Mouse (Mus musculus): ENCODE results near the gene Cd2ap. TPM values are rescaled to one million over a fixed set of nuclear protein-coding genes. Genes with fewer than 3 reads are reported as not detected.
"Not testable (repeated sequence)": the region's sequence is repeated elsewhere in the genome, so short reads cannot be mapped to it uniquely, and the experiment has no call there.

Gene Cd2ap
- polyA plus RNA-seq, 2 experiments, result 27.8 to 30.9 TPM

DNA sequence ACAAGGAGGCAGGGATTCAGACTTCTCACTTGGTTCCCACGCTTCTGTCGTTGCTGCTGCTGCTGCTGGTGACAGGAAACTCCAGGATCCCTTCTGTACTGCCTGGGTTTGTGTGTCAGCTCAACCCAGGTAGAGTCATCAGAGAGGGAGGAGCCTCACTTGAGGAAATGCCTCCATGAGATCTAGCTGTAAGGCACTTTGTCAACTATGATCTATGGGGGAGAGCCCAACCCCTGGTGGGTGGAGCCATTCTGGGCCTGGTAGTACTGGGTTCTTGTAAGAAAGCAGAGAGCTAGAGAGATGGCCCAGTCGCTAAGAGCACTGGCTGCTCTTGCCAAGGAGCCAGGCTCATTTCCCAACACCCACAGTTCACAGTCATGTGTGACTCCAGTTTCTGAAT is 34.0 kb upstream of the Cd2ap start:
- Histone ChIP-seq H3K27ac (replicated peaks; ENCODE audit: low read depth, low read length) (no peak overlapping the region), H3K4me3 (replicated peaks; ENCODE audit: low read length) (no peak overlapping the region), H3K9me3 (ENCODE audit: control insufficient read depth, low read length) (no peaks in the 10 kb centered on the region), H3K4me1 (ENCODE audit: control insufficient read depth, insufficient read depth, low read length) (no peaks in the 10 kb centered on the region), H3K36me3 (ENCODE audit: control insufficient read depth, insufficient read depth, low read length) (no peaks in the 10 kb centered on the region), H3K4me2 (replicated peaks; ENCODE audit: low read depth, low read length, severe bottlenecking) (no peak overlapping the region), H3K9ac (ENCODE audit: low read depth, low read length, severe bottlenecking) (no peak overlapping the region), H3K27me3 (ENCODE audit: control insufficient read depth, insufficient read depth, low read length) (no peaks in the 10 kb centered on the region)
- no peak for TF ChIP-seq POLR2A (IDR thresholded peaks at IDR 0.05; ENCODE audit: borderline replicate concordance, extremely low read depth, insufficient read depth, insufficient read length)
- no peak for DNase-seq (ENCODE audit: low spot score)
- no peak for ATAC-seq (ENCODE audit: low FRiP score, low read depth)
- 75% methylated on average over 3 of the region's 3 CpGs for WGBS

DNA sequence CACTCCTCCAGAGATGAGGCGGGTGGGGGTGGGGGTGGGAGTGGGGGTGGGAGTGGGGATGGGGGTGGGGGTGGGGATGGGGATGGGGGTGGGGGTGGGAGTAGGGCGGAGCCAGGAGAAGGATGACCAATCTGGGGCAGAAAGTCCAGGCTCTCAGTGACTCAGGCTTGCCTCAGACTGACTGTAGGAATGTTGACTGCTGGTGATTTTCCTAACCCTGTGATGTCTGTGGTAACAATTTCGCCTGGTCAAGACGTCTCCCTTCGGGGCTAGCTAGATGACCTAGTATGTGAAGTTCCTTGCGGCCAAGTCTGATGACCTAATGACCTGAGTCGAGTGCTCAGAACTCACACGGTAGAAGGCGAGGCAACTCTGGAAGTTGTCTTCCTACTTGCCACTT is 32.9 kb upstream of the Cd2ap start:
- no peak for TF ChIP-seq POLR2A (IDR thresholded peaks at IDR 0.05; ENCODE audit: borderline replicate concordance, extremely low read depth, insufficient read depth, insufficient read length)
- Histone ChIP-seq H3K4me1 (ENCODE audit: control insufficient read depth, insufficient read depth, low read length) (no peaks in the 10 kb centered on the region), H3K27me3 (ENCODE audit: control insufficient read depth, insufficient read depth, low read length) (no peaks in the 10 kb centered on the region), H3K4me2 (replicated peaks; ENCODE audit: low read depth, low read length, severe bottlenecking) (no peak overlapping the region), H3K9ac (ENCODE audit: low read depth, low read length, severe bottlenecking) (no peak overlapping the region), H3K27ac (replicated peaks; ENCODE audit: low read depth, low read length) (no peak overlapping the region), H3K36me3 (ENCODE audit: control insufficient read depth, insufficient read depth, low read length) (no peaks in the 10 kb centered on the region), H3K9me3 (ENCODE audit: control insufficient read depth, low read length) (no peaks in the 10 kb centered on the region), H3K4me3 (replicated peaks; ENCODE audit: low read length) (no peak overlapping the region)
- no peak for DNase-seq (ENCODE audit: low spot score)
- WGBS, result 67% methylated on average over 9 of the region's 9 CpGs
- no peak for ATAC-seq (ENCODE audit: low FRiP score, low read depth)

DNA sequence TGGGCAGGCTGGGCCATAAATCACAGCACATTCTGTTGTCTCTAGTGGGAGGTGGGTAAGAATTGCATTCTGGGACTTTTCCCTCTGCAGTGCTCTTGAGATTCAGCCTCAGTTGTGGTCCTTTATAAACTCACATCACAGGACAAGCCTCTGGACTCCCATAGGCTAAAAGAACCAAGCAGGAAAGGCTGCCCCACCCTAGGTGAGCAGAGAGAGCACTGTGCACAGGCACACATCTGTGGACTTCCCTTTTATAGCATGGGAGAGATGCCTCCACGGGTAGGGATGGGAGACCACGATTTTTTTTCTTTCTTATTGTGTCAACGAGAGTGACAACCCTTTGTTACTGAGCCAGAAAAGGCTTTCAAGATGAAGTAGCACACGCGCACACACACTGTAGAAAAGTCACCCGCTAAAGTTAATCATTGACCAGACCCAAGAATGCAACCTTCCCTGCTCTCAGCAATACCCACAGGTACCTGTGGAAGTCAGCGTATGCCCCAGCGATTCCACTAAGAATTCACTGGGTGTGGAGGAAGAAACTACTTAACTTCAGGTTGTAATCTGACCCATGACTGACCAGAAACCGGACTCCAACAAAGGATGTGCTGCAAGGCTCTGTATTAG is 32.4 kb upstream of the Cd2ap start:
- Histone ChIP-seq H3K9ac (ENCODE audit: low read depth, low read length, severe bottlenecking) (no peak overlapping the region), H3K4me2 (replicated peaks; ENCODE audit: low read depth, low read length, severe bottlenecking) (no peak overlapping the region), H3K9me3 (ENCODE audit: control insufficient read depth, low read length) (no peaks in the 10 kb centered on the region), H3K36me3 (ENCODE audit: control insufficient read depth, insufficient read depth, low read length) (no peaks in the 10 kb centered on the region), H3K4me3 (replicated peaks; ENCODE audit: low read length) (no peak overlapping the region), H3K27me3 (ENCODE audit: control insufficient read depth, insufficient read depth, low read length) (no peaks in the 10 kb centered on the region), H3K4me1 (ENCODE audit: control insufficient read depth, insufficient read depth, low read length) (no peaks in the 10 kb centered on the region), H3K27ac (replicated peaks; ENCODE audit: low read depth, low read length) (no peak overlapping the region)
- DNase-seq (ENCODE audit: low spot score), result no peak
- 71% methylated on average over 9 of the region's 9 CpGs for WGBS
- ATAC-seq (ENCODE audit: low FRiP score, low read depth), result no peak
- TF ChIP-seq POLR2A (IDR thresholded peaks at IDR 0.05; ENCODE audit: borderline replicate concordance, extremely low read depth, insufficient read depth, insufficient read length), result no peak

DNA sequence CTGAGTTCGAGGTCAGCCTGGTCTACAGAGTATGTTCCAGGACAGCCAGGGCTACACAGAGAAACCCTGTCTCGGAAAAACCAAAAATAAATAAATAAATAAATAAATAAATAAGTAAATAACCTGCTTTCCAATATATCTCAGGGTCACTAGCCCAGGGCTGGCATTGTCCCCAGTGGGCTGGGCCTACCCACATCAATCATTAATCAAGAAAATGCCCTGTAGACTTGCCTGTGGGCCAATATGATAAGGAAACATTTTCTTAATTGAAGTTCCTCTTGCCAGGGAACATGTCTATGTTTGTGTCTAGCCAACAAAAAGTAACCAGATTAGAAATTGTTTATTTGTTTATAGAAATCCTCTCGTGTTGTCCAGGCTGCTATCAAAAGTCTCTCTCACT is 31.7 kb upstream of the Cd2ap start:
- H3K4me1 ChIP-seq (ENCODE audit: control insufficient read depth, insufficient read depth, low read length), result no peaks in the 10 kb centered on the region
- no peaks in the 10 kb centered on the region for H3K36me3 ChIP-seq (ENCODE audit: control insufficient read depth, insufficient read depth, low read length)
- H3K9ac ChIP-seq (ENCODE audit: low read depth, low read length, severe bottlenecking), result no peak overlapping the region
- no peak overlapping the region for H3K4me3 ChIP-seq (replicated peaks; ENCODE audit: low read length)
- H3K4me2 ChIP-seq (replicated peaks; ENCODE audit: low read depth, low read length, severe bottlenecking), result no peak overlapping the region
- H3K9me3 ChIP-seq (ENCODE audit: control insufficient read depth, low read length), result no peaks in the 10 kb centered on the region
- TF ChIP-seq POLR2A (IDR thresholded peaks at IDR 0.05; ENCODE audit: borderline replicate concordance, extremely low read depth, insufficient read depth, insufficient read length), result no peak
- DNase-seq (ENCODE audit: low spot score) (no peak), ATAC-seq (ENCODE audit: low FRiP score, low read depth) (no peak)
- no peak overlapping the region for H3K27ac ChIP-seq (replicated peaks; ENCODE audit: low read depth, low read length)
- H3K27me3 ChIP-seq (ENCODE audit: control insufficient read depth, insufficient read depth, low read length), result no peaks in the 10 kb centered on the region
- 86% methylated on average over 3 of the region's 3 CpGs for WGBS

DNA sequence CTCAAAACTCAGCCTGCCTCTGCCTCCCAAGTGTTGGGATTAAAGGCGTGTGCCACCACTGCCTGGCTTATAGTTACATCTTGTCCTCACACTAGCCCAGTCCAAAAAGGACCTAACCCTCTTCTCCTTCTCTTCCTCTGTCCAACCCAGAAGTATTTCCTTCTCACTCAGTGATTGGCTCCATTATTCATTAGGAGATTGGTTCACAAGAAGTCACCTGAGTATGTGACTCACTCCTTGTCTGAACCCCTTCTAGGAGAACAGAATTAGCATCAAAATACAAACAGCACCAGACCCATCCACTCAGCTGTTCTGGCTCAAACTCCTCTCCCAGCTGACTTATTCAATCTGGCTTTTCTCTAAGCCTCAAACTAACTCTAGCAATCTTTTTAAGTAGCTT is 30.0 kb upstream of the Cd2ap start:
- WGBS, result 89% methylated on average over 1 of the region's 1 CpGs
- H3K9ac ChIP-seq (ENCODE audit: low read depth, low read length, severe bottlenecking), result not testable (repeated sequence)

DNA sequence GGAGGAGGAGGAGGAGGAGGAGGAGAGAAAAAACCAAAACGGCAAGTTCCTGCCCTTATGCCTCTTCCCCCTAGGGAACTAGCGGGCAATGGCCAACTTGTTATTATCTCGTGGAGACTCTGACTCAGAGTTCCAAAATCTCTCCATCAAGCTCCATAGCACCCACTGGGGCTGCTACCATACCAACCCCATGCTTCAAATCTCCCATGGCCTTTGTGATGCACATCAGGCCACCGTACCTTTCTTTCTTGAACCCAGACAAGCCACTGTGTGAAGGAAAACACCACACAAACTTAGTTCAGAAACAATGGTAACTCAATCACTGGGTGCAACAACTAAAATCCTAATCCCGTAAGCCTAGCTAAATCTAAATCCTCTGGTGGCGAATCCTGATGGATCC is 29.5 kb upstream of the Cd2ap start:
- WGBS, result 79% methylated on average over 5 of the region's 6 CpGs
- H3K27ac ChIP-seq (replicated peaks; ENCODE audit: low read depth, low read length), result no peak overlapping the region
- H3K4me2 ChIP-seq (replicated peaks; ENCODE audit: low read depth, low read length, severe bottlenecking), result no peak overlapping the region
- H3K9ac ChIP-seq (ENCODE audit: low read depth, low read length, severe bottlenecking), result no peak overlapping the region
- H3K4me1 ChIP-seq (ENCODE audit: control insufficient read depth, insufficient read depth, low read length), result no peaks in the 10 kb centered on the region
- DNase-seq (ENCODE audit: low spot score), result no peak
- no peak for TF ChIP-seq POLR2A (IDR thresholded peaks at IDR 0.05; ENCODE audit: borderline replicate concordance, extremely low read depth, insufficient read depth, insufficient read length)
- no peak overlapping the region for H3K4me3 ChIP-seq (replicated peaks; ENCODE audit: low read length)
- no peaks in the 10 kb centered on the region for H3K27me3 ChIP-seq (ENCODE audit: control insufficient read depth, insufficient read depth, low read length)
- no peaks in the 10 kb centered on the region for H3K9me3 ChIP-seq (ENCODE audit: control insufficient read depth, low read length)
- ATAC-seq (ENCODE audit: low FRiP score, low read depth), result no peak
- no peaks in the 10 kb centered on the region for H3K36me3 ChIP-seq (ENCODE audit: control insufficient read depth, insufficient read depth, low read length)

More for the DNA sequence above, 30.0 kb upstream of the Cd2ap start:
- not testable (repeated sequence) for DNase-seq (ENCODE audit: low spot score); H3K27ac ChIP-seq (replicated peaks; ENCODE audit: low read depth, low read length); H3K36me3 ChIP-seq (ENCODE audit: control insufficient read depth, insufficient read depth, low read length); ATAC-seq (ENCODE audit: low FRiP score, low read depth); H3K4me3 ChIP-seq (replicated peaks; ENCODE audit: low read length); H3K4me2 ChIP-seq (replicated peaks; ENCODE audit: low read depth, low read length, severe bottlenecking); H3K27me3 ChIP-seq (ENCODE audit: control insufficient read depth, insufficient read depth, low read length); H3K4me1 ChIP-seq (ENCODE audit: control insufficient read depth, insufficient read depth, low read length); H3K9me3 ChIP-seq (ENCODE audit: control insufficient read depth, low read length)

Data from limb, embryonic 14.5 days (tissue).